Mouse (Mus musculus) bone marrow, adult 2 months (tissue): Measurements from ENCODE around the gene F2rl3.
A peak's percentile ranks its signal among the peaks of the same experiment; 100 is the strongest.

Experiments
- CTCF ChIP-seq: fragments of 200-500 bp; IDR thresholded peaks from 2 replicates; pipeline ENCODE4 v1.5.1; 2011; ENCODE audit warnings: low read length, control low read depth; ENCODE audit not compliant: control insufficient read depth, insufficient read depth
- POLR2A ChIP-seq: fragments of 200-500 bp; IDR thresholded peaks from 2 replicates; pipeline ENCODE4 v1.6.1; 2011; ENCODE audit warnings: low read depth, mild to moderate bottlenecking, control low read depth, low read length, borderline replicate concordance; ENCODE audit not compliant: control insufficient read depth

DNA sequence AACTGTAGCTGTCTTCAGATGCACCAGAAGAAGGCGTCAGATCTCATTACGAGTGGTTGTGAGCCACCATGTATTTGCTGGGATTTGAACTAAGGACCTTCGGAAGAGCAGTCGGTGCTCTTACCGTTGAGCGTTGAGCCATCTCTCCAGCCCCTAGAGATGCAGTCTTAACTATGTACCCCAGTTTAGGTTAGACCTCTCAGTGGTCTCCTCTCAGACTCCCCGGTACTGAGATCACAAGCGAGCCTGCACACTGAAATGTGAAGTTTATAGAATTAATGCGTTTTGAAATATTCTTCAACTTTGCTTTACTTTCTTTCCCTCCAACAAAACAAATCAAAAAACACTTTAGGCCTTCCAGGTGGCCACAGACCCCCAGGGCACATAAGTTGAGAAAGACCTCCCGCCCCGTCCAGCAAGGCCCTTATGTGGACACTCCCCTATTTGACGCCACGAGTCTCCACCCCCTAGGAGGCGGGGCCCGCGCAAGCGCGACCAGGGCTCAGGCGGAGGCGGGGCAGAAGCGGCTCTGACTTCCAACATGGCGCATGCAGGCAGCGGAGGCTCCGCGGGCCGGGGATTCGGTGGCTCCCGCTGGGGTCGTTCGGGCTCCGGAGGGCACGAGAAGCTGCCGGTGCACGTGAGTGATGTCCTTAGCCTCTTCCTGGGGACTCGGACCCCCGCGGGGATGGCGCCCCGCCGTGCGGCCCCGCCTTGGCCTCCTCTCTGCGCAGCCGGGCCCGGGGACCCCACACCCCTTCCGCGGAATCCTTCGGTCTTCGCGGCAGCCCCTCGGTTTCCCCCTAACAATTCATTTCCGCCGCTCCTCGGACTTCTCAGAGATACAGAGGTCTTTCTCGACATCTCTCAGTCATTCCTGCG lies 38.7 kb upstream of the F2rl3 start, which contains the start of gene Sin3b:
- TF ChIP-seq CTCF (no peak), POLR2A (peak; percentile 86; the same call in 1 of the 2 replicates)
